Mouse (Mus musculus): ENCODE measurements around the gene Agbl4. TPM values are rescaled to one million over a fixed set of nuclear protein-coding genes. Genes with fewer than 3 reads are reported as not detected.
A peak's percentile ranks its signal among the peaks of the same experiment; 100 is the strongest.

Gene Agbl4
- total and polyA plus RNA-seq, 3 experiments = not detected

DNA sequence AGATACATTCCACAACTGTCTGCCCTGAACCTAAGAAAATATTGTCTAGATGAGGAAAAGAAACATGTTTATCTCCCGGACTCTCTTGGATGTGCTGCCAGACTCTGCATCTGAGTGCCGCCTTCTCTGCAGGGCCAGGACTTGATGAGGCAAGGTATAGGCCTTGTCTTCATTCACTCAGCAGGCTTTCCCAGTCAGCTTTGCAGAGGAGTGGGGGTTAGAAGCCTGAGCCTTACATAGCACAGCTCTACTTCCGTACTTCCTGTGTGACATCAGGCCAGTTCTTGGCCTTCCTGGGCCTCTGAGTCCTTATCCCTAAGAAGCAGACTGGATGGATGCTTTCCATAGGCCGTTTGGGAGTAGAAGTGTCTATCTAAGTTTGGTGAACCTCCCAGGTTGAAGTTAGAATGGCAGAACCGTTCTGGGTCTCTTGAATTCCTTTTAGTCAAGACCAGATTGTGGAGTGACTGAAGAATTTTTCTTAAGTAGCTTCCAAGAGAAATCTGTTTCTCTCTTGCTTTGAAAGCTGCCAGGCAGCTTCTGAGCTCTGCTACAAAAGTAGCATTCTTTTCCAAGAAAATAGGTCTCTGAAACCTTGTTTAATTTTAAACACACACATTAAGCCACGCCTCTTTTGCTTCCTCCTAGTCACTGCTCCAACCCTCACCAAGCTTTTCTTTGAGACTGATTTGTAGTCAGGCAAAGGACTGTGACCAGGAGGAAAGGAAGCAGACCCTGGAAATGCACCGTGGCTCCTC lies 1052.2 kb downstream of the Agbl4 start:
- peaks cover 33 to 62% of the 10 kb centered on the region in 2 experiments for H3K36me3 ChIP-seq (replicated peaks in 1 of 2; ENCODE audit: control insufficient read depth in 1 of 2, insufficient read depth in 1 of 2, low read length in 1 of 2)
- no peak overlapping the region for H3K4me3 ChIP-seq (replicated peaks in 1 of 3; ENCODE audit: low read depth in 2 of 3, low read length in 2 of 3, poor library complexity in 1 of 3)
- dilution Hi-C loops (cut with MboI; ENCODE audit: extremely low pct_ligation_motif_present, extremely low pct_unique_long_range_greater_than_20kb, low sequenced_read_pairs) = no loop called here
- no peak overlapping the region for H3K9ac ChIP-seq (ENCODE audit: insufficient read depth, low read depth)
- peak overlapping the region; percentile 63; the same call in 1 of the 2 replicates for H3K27ac ChIP-seq (ENCODE audit: insufficient read depth, low read depth)
- in situ Hi-C loops (cut with MboI; ENCODE audit: low pct_ligation_motif_present, low pct_unique_long_range_greater_than_20kb, low sequenced_read_pairs) = no loop called here
- TF ChIP-seq MXI1 (IDR thresholded peaks at IDR 0.05; ENCODE audit: low read depth, low read length) = no peak
- TF ChIP-seq USF2 (conservative IDR thresholded peaks at IDR 0.05; ENCODE audit: low read depth, low read length) = no peak
- no peak for TF ChIP-seq TCF12 (IDR thresholded peaks at IDR 0.05; ENCODE audit: low read depth, low read length)
- no peak for TF ChIP-seq KAT2A (IDR thresholded peaks at IDR 0.05; ENCODE audit: insufficient replicate concordance, low read length)
- no peak for TF ChIP-seq MAX (IDR thresholded peaks at IDR 0.05; ENCODE audit: low read length)
- no peak for TF ChIP-seq ZNF384 (IDR thresholded peaks at IDR 0.05; ENCODE audit: low read depth, low read length)
- peaks cover 3% of the 10 kb centered on the region for H3K79me2 ChIP-seq (replicated peaks; ENCODE audit: control insufficient read depth, extremely low read depth, insufficient read depth, poor library complexity, severe bottlenecking)
- no peaks in the 10 kb centered on the region for H3K9me3 ChIP-seq (replicated peaks; ENCODE audit: low read length)
- no peaks in the 10 kb centered on the region for H3K27me3 ChIP-seq (replicated peaks)
- peaks cover 56 to 77% of the 10 kb centered on the region in 2 experiments for H3K4me1 ChIP-seq (ENCODE audit: control insufficient read depth in 1 of 2, insufficient read depth in 2 of 2)
- H3K4me2 ChIP-seq (ENCODE audit: insufficient read depth, low read depth, poor library complexity, severe bottlenecking) = no peak overlapping the region
- no peak for DNase-seq (ENCODE audit: extremely low read depth)

DNA sequence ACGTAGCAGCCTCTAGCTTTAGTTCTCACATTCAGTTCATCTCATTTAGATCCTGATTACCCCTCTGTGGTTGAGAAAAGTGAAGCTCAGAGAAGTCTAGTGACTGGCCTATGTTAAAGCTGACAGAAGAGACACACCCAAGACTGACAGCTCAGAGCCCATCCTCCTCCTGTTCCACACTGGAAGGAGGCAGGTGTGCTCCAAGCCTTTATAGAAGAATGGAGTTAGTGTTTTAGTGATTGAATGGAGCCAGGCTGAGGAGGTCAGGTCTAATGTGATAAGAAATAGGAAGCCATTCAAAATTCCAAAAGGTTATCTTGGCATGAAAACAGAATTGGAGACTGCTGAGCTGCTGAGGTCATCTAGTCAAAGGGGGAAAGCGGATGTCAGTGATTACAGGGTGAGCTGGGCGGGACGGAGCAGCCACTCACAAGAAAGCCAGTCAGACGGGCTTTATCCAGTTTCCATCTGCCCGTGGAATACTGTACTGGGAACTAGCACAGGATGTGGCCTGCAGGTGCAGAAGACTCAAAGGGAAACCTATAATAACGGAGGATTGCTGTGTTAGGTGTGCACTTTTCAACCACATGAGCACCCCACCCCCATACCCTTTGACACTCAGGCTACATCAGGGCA lies 1053.9 kb downstream of the Agbl4 start:
- TF ChIP-seq KAT2A (IDR thresholded peaks at IDR 0.05; ENCODE audit: insufficient replicate concordance, low read length) (no peak), CTCF (conservative IDR thresholded peaks at IDR 0.05 in 1 of 2, IDR thresholded peaks at IDR 0.05 in 1 of 2; ENCODE audit: low read depth in 2 of 2, low read length in 2 of 2) (no peak), CHD2 (IDR thresholded peaks at IDR 0.05; ENCODE audit: low read length) (no peak), ZNF384 (IDR thresholded peaks at IDR 0.05; ENCODE audit: low read depth, low read length) (no peak), TBP (conservative IDR thresholded peaks at IDR 0.05; ENCODE audit: low read depth, low read length) (no peak), IRF4 (IDR thresholded peaks at IDR 0.05; ENCODE audit: low read depth, low read length) (no peak), MAFK (IDR thresholded peaks at IDR 0.05; ENCODE audit: insufficient replicate concordance, low read length) (no peak), ELF1 (IDR thresholded peaks at IDR 0.05; ENCODE audit: low read depth, low read length) (no peak), USF1 (IDR thresholded peaks at IDR 0.05; ENCODE audit: low read depth, low read length) (no peak), ZMIZ1 (IDR thresholded peaks at IDR 0.05; ENCODE audit: low read depth, low read length) (no peak), MEF2A (IDR thresholded peaks at IDR 0.05; ENCODE audit: borderline replicate concordance, low read depth, low read length) (no peak), MAZ (IDR thresholded peaks at IDR 0.05; ENCODE audit: low read depth, low read length) (no peak), POLR2A (IDR thresholded peaks at IDR 0.05; ENCODE audit: low read depth, low read length) (no peak), USF2 (conservative IDR thresholded peaks at IDR 0.05; ENCODE audit: low read depth, low read length) (no peak), ETS1 (conservative IDR thresholded peaks at IDR 0.05; ENCODE audit: low read depth, low read length) (no peak), MAX (IDR thresholded peaks at IDR 0.05; ENCODE audit: low read length) (no peak), EP300 (IDR thresholded peaks at IDR 0.05; ENCODE audit: low read length) (no peak), ZKSCAN1 (IDR thresholded peaks at IDR 0.05; ENCODE audit: borderline replicate concordance, low read depth, low read length) (no peak)
- Histone ChIP-seq H3K27me3 (replicated peaks) (no peaks in the 10 kb centered on the region), H3K9ac (ENCODE audit: insufficient read depth, low read depth) (no peak overlapping the region), H3K27ac (ENCODE audit: insufficient read depth, low read depth) (peak overlapping the region; percentile 16; the same call in 1 of the 2 replicates), H3K4me2 (ENCODE audit: insufficient read depth, low read depth, poor library complexity, severe bottlenecking) (no peak overlapping the region), H3K36me3 (replicated peaks in 1 of 2; ENCODE audit: control insufficient read depth in 1 of 2, insufficient read depth in 1 of 2, low read length in 1 of 2) (peaks cover 32 to 55% of the 10 kb centered on the region in 2 experiments), H3K4me3 (replicated peaks in 1 of 3; ENCODE audit: low read depth in 2 of 3, low read length in 2 of 3, poor library complexity in 1 of 3) (no peak overlapping the region), H3K9me3 (replicated peaks; ENCODE audit: low read length) (no peaks in the 10 kb centered on the region), H3K79me2 (replicated peaks; ENCODE audit: control insufficient read depth, extremely low read depth, insufficient read depth, poor library complexity, severe bottlenecking) (no peaks in the 10 kb centered on the region), H3K4me1 (ENCODE audit: control insufficient read depth in 1 of 2, insufficient read depth in 2 of 2) (peaks cover 53 to 87% of the 10 kb centered on the region in 2 experiments)
- in situ Hi-C loops (cut with MboI; ENCODE audit: low pct_ligation_motif_present, low pct_unique_long_range_greater_than_20kb, low sequenced_read_pairs) = no loop called here
- dilution Hi-C loops (cut with MboI; ENCODE audit: extremely low pct_ligation_motif_present, extremely low pct_unique_long_range_greater_than_20kb, low sequenced_read_pairs) = no loop called here
- no peak for DNase-seq (ENCODE audit: extremely low read depth)
